8 mouse cellular contexts compared by ENCODE assay signal in the genomic region with DNA sequence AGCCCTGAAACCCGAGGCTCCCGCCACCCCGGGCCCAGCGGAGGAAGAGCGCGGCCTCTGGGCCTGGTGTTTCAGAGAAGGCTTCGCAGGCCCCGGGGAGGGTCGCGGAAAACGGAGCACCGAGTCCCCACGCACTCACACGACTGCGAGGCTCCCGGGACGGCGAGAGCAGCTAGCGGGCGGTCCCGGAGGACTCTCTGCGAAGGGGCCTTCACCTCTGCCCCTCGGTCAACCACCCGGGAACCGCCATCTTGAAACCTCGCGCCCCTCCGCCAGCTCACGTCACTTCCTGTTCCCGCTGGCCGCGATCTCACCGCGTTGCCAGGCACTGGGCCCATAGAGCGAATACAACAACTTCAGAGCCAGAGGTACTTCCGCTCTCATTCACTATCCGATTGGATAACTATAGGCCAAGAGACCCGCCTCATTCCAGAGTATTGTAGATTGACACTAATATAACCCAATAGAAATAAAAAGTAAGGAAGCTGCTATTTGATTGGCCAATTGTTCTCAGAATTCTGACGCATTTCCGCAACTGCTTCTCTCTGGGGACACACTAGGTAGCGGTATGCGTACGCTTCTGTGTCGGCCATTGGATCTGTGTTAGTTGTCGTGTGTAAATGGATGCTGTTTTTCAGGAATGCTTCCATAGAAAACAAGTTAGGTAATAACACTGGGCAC. TPM values are rescaled to one million over a fixed set of nuclear protein-coding genes. Genes with fewer than 3 reads are reported as not detected.
DNase-seq lines count a peak whose midpoint lies in the region; ATAC-seq and TF ChIP-seq lines count a peak whose summit lies in the region.

A gene (minus strand): TSS at position 353 of the 681 bp plus-strand sequence.

- TF ChIP-seq POLR2A in brain, embryonic 14.5 days (IDR thresholded peaks at IDR 0.05; ENCODE audit: borderline replicate concordance, extremely low read depth, insufficient read depth, insufficient read length, poor library complexity, severe bottlenecking) = peak; percentile 68; the same call in 1 of the 2 replicates
- peak; percentile 63; the same call in 1 of the 2 replicates for TF ChIP-seq POLR2A in liver, adult 2 months (IDR thresholded peaks at IDR 0.05; ENCODE audit: extremely low read depth, insufficient read depth, low read length)
- TF ChIP-seq POLR2A in myocyte (IDR thresholded peaks at IDR 0.05; ENCODE audit: insufficient read length, low read depth) = peak; percentile 58

- H3K36me3 ChIP-seq in C2C12 (ENCODE audit: control insufficient read depth, insufficient read depth) (peaks cover 23% of the 10 kb centered on the region), myocyte (ENCODE audit: control insufficient read depth, insufficient read depth) (peaks cover 18% of the 10 kb centered on the region)
- H3K36me3 ChIP-seq in erythroblast, embryonic 14.5 days (ENCODE audit: control insufficient read depth) = peaks cover 27% of the 10 kb centered on the region
- H3K36me3 ChIP-seq in heart, embryonic 11.5 days (ENCODE audit: control insufficient read depth, insufficient read depth, low read length) = peaks cover 13% of the 10 kb centered on the region
- peaks cover 19% of the 10 kb centered on the region for H3K36me3 ChIP-seq in kidney, embryonic 16.5 days (ENCODE audit: insufficient read depth, low read length)
- peaks cover 15% of the 10 kb centered on the region for H3K36me3 ChIP-seq in liver, adult 2 months (ENCODE audit: control insufficient read depth, insufficient read depth, low read length)
- peaks cover 4% of the 10 kb centered on the region; the same call in 1 of the 2 replicates for H3K36me3 ChIP-seq in splenic B cell, adult 2 months (ENCODE audit: control insufficient read depth, insufficient read depth, low read length, poor library complexity, severe bottlenecking)

- no peaks in the 10 kb centered on the region for H3K9me3 ChIP-seq in erythroblast, embryonic 14.5 days (ENCODE audit: control insufficient read depth, low read length)
- no peaks in the 10 kb centered on the region for H3K9me3 ChIP-seq in heart, embryonic 11.5 days (replicated peaks; ENCODE audit: control insufficient read depth, low read length)
- H3K9me3 ChIP-seq in kidney, embryonic 16.5 days (ENCODE audit: low read length) = no peaks in the 10 kb centered on the region

- H3K4me3 ChIP-seq in C2C12 (ENCODE audit: insufficient read depth, poor library complexity, severe bottlenecking) = peak within 1 kb of the TSS; percentile 92
- H3K4me3 ChIP-seq in erythroblast, embryonic 14.5 days (replicated peaks) = peak within 1 kb of the TSS; percentile 91
- peak within 1 kb of the TSS; percentile 100 for H3K4me3 ChIP-seq in heart, embryonic 11.5 days (ENCODE audit: low read depth, low read length)
- peak within 1 kb of the TSS; percentile 66 for H3K4me3 ChIP-seq in kidney, embryonic 16.5 days (ENCODE audit: low read length)
- H3K4me3 ChIP-seq in liver, adult 2 months (ENCODE audit: insufficient read depth, low read depth, low read length) = peak within 1 kb of the TSS; percentile 95
- peak within 1 kb of the TSS; percentile 80 for H3K4me3 ChIP-seq in myocyte

- WGBS in heart, embryonic 11.5 days (ENCODE audit: insufficient replicate concordance) = under 1% methylated on average over 45 of the region's 45 CpGs
- WGBS in kidney, embryonic 16.5 days = under 1% methylated on average over 45 of the region's 45 CpGs
- under 1% methylated on average over 45 of the region's 45 CpGs for WGBS in liver, adult 2 months

- H3K79me2 ChIP-seq in C2C12 (ENCODE audit: control insufficient read depth, insufficient read depth) = peaks cover 40% of the 10 kb centered on the region
- peaks cover 6% of the 10 kb centered on the region for H3K79me2 ChIP-seq in liver, adult 2 months (ENCODE audit: control insufficient read depth, insufficient read depth, low read length)
- H3K79me2 ChIP-seq in myocyte (ENCODE audit: control insufficient read depth, insufficient read depth) = peaks cover 29% of the 10 kb centered on the region

- peaks cover 28% of the 10 kb centered on the region for H3K79me3 ChIP-seq in C2C12 (ENCODE audit: low read depth)

- ATAC-seq in heart, embryonic 11.5 days (replicated peaks; ENCODE audit: insufficient number of reproducible peaks, low FRiP score, low TSS enrichment) = peak; percentile 100
- ATAC-seq in kidney, embryonic 16.5 days (ENCODE audit: low FRiP score, low TSS enrichment) = peak; percentile 100

- peak; percentile 100 for DNase-seq in brain, embryonic 14.5 days (ENCODE audit: low read depth)
- DNase-seq in liver, adult 2 months (ENCODE audit: extremely low read depth, low read depth, low spot score) = peak; percentile 99
- DNase-seq in splenic B cell, adult 2 months (ENCODE audit: low read depth, low spot score) = peak; percentile 98

- peak within 1 kb of the TSS; percentile 88 for H3K4me2 ChIP-seq in heart, embryonic 11.5 days
- peak within 1 kb of the TSS; percentile 90 for H3K4me2 ChIP-seq in kidney, embryonic 16.5 days (replicated peaks; ENCODE audit: low read depth, low read length)
- H3K4me2 ChIP-seq in myocyte (ENCODE audit: low read depth) = peak within 1 kb of the TSS; percentile 87

- peak within 1 kb of the TSS; percentile 77 for H3ac ChIP-seq in C2C12 (ENCODE audit: control insufficient read depth, insufficient read length, low read depth)
- peak within 1 kb of the TSS; percentile 71 for H3ac ChIP-seq in myocyte (ENCODE audit: control insufficient read depth, insufficient read length)

- peak within 1 kb of the TSS; percentile 93 for H3K9ac ChIP-seq in heart, embryonic 11.5 days (ENCODE audit: low read depth, low read length)
- H3K9ac ChIP-seq in kidney, embryonic 16.5 days (replicated peaks; ENCODE audit: low read length) = peak within 1 kb of the TSS; percentile 97
- H3K9ac ChIP-seq in liver, adult 2 months (ENCODE audit: low read depth, low read length) = peak within 1 kb of the TSS; percentile 96

- peak within 1 kb of the TSS; percentile 85 for H3K27ac ChIP-seq in heart, embryonic 11.5 days (ENCODE audit: low read depth, low read length)
- H3K27ac ChIP-seq in kidney, embryonic 16.5 days (ENCODE audit: low read length) = peak within 1 kb of the TSS; percentile 64
- H3K27ac ChIP-seq in liver, adult 2 months (replicated peaks; ENCODE audit: insufficient read depth, low read depth, low read length) = peak within 1 kb of the TSS; percentile 87

- TF ChIP-seq CTCF in C2C12 (IDR thresholded peaks at IDR 0.05; ENCODE audit: control insufficient read depth, insufficient read depth, insufficient read length) = no peak
- no peak; the same call in 1 of the 2 replicates for TF ChIP-seq CTCF in brain, embryonic 14.5 days (IDR thresholded peaks at IDR 0.05; ENCODE audit: borderline replicate concordance, extremely low read depth, insufficient read depth, insufficient read length)
- peak; percentile 14; the same call in 1 of the 2 replicates for TF ChIP-seq CTCF in liver, adult 2 months (IDR thresholded peaks at IDR 0.05; ENCODE audit: low read depth, low read length)

- no peaks in the 10 kb centered on the region for H3K27me3 ChIP-seq in C2C12 (ENCODE audit: control insufficient read depth, insufficient read depth, insufficient read length)
- H3K27me3 ChIP-seq in erythroblast, embryonic 14.5 days (ENCODE audit: control insufficient read depth) = peaks cover 17% of the 10 kb centered on the region
- H3K27me3 ChIP-seq in heart, embryonic 11.5 days (ENCODE audit: control insufficient read depth, insufficient read depth, low read length) = no peaks in the 10 kb centered on the region
- no peaks in the 10 kb centered on the region for H3K27me3 ChIP-seq in kidney, embryonic 16.5 days (ENCODE audit: insufficient read depth, low read length)
- no peaks in the 10 kb centered on the region for H3K27me3 ChIP-seq in liver, adult 2 months (ENCODE audit: control insufficient read depth, insufficient read depth, low read length)
- H3K27me3 ChIP-seq in myocyte (ENCODE audit: control insufficient read depth, insufficient read depth, insufficient read length) = no peaks in the 10 kb centered on the region
- no peaks in the 10 kb centered on the region for H3K27me3 ChIP-seq in splenic B cell, adult 2 months (ENCODE audit: control insufficient read depth, insufficient read depth, low read length, poor library complexity, severe bottlenecking)

- H3K4me1 ChIP-seq in erythroblast, embryonic 14.5 days (ENCODE audit: control insufficient read depth) = peaks cover 22% of the 10 kb centered on the region
- peaks cover 6% of the 10 kb centered on the region for H3K4me1 ChIP-seq in heart, embryonic 11.5 days (ENCODE audit: control insufficient read depth, insufficient read depth, low read length)
- peaks cover 13% of the 10 kb centered on the region for H3K4me1 ChIP-seq in kidney, embryonic 16.5 days (ENCODE audit: insufficient read depth, low read length)
- peaks cover 7% of the 10 kb centered on the region; the same call in 1 of the 2 replicates for H3K4me1 ChIP-seq in liver, adult 2 months (ENCODE audit: control insufficient read depth, insufficient read depth, low read length)

TF ChIP-seq in C2C12, 6 proteins besides CTCF, POLR2A, EP300 and RAD21:
- TF ChIP-seq MYOG (IDR thresholded peaks at IDR 0.05; ENCODE audit: control insufficient read depth, extremely low read depth, insufficient read length) (no peak), MAX (IDR thresholded peaks at IDR 0.05) (no peak), FOSL1 (IDR thresholded peaks at IDR 0.05; ENCODE audit: insufficient read depth, low read length, poor library complexity, severe bottlenecking) (no peak), USF1 (IDR thresholded peaks at IDR 0.05; ENCODE audit: low read depth) (no peak), CEBPB (IDR thresholded peaks at IDR 0.05; ENCODE audit: low read depth) (no peak), MYOD1 (IDR thresholded peaks at IDR 0.05; ENCODE audit: control insufficient read depth, insufficient read length, low read depth) (no peak)

TF ChIP-seq in myocyte, 11 proteins besides CTCF, POLR2A, EP300 and RAD21:
- peak; percentile 74 for TF ChIP-seq POLR2AphosphoS2 (IDR thresholded peaks at IDR 0.05; ENCODE audit: insufficient read length, low read depth)
- TF ChIP-seq E2F4 (IDR thresholded peaks at IDR 0.05; ENCODE audit: insufficient read depth) = peak; percentile 79
- TF ChIP-seq MAX (IDR thresholded peaks at IDR 0.05; ENCODE audit: low read depth) = no peak

RNA-seq across cellular contexts. Expression of the gene that starts here (rescaled TPM):
- polyA plus RNA-seq in C2C12 (2012; fragmentation: generic; extraction: Trizol) = 65.9 TPM
- polyA plus RNA-seq in brain, embryonic 14.5 days (2012; rRNA removed) = 64.3 and 81.9 TPM in 2 replicates
- 28.6 and 29.6 TPM in 2 replicates for polyA plus RNA-seq in erythroblast, embryonic 14.5 days (2012)
- polyA plus RNA-seq in heart, embryonic 11.5 days (2014; fragmentation: Nextera tagmentation; extraction: Ambion mirVana) = 93.5 and 107 TPM in 2 replicates
- 110 and 122 TPM in 2 replicates for polyA plus RNA-seq in kidney, embryonic 16.5 days (2015; fragmentation: Nextera tagmentation; extraction: Ambion mirVana)
- total RNA-seq in liver, adult 2 months (2014; rRNA removed) = 6.6 and 9.0 TPM in 2 replicates
- 13.6 and 18.0 TPM in 2 replicates for polyA plus RNA-seq in liver, adult 2 months (2012; rRNA removed)
- 44.6 TPM for polyA plus RNA-seq in myocyte (2012; fragmentation: generic; extraction: Trizol)

Comparison
In these comparisons a context has a peak if more than half of its experiments do, and no peak if none do; other contexts are left out.
1. Peak in every context shown above with its lines: DNase-seq, ATAC-seq, H3K4me3 ChIP-seq and H3K27ac ChIP-seq.